Mouse (Mus musculus): Measurements from ENCODE around the gene Slamf9.

Slamf9 gene

DNA sequence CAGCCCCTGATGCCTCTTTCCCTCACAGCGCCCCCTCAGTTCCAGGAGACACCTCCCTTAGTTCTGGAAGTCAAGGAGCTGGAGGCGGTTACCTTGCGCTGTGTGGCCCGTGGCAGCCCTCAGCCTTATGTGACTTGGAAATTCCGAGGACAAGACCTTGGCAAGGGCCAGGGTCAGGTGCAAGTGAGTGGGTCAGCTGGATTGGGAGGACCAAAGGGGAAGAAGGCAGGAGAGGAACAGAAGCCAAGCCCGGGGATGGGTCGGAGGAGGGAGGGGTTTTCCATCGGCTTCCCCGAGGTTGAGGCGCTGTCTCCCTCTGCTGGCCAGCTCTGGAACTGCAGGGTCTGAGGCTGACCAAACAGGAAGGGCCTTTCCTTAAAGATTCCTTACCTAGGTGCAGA lies 15.1 kb downstream of the Slamf9 start:
- DNase-seq (ENCODE audit: low read depth) = peak; percentile 84

GRCm38 (mm10) chr1:172492047-172492446 lies 16.9 kb downstream of the Slamf9 start:
- DNase-seq (ENCODE audit: low read depth) = no peak

DNA sequence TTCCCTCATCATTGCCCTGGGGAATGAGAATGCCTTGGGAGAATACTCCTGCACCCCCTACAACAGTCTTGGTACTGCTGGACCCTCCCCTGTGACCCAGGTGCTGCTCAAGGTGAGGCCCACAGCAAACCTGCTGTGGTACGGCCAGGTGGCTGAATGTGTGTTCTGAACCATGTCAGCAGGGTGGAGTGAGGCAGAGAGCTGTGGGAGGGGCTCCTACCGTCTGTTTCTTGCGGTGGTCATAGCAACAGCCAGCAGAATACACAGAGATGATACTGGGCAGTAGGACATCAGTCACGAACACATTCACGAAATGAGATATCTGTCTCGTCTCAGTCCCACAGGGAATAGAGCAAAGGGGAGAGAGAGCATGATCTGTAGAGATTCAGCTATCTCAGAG lies 18.4 kb downstream of the Slamf9 start:
- no peak for DNase-seq (ENCODE audit: low read depth)

- DNase-seq (ENCODE audit: low read depth) = no peak
These were observed 20.9 kb downstream of the Slamf9 start for GRCm38 (mm10) chr1:172496030-172496429.

DNA sequence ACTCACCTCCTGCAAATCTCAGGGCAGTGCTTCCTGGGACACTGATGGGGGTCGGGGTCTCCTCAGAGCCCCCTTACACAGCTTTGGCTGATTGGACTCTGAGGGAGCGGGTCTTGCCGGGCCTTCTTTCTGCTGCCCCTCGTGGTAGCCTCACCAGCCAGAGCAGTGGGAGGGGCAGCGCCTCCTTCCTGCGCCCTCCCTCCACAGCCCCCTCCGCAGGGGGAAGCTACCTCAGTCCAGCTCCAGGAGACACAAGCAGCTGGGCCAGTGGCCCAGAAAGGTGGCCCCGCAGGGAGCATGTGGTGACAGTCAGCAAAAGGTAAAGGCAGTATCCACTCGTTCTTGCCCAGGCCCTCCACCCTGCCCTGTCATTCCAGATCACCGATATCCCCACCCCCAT lies 22.3 kb downstream of the Slamf9 start:
- no peak for DNase-seq (ENCODE audit: low read depth)

GRCm38 (mm10) chr1:172499765-172500441 lies 24.7 kb downstream of the Slamf9 start, which contains the start of gene Tagln2:
Gene Tagln2 (plus strand): TSS chr1:172500047.
- peak; percentile 79 for DNase-seq (ENCODE audit: low read depth)

DNA sequence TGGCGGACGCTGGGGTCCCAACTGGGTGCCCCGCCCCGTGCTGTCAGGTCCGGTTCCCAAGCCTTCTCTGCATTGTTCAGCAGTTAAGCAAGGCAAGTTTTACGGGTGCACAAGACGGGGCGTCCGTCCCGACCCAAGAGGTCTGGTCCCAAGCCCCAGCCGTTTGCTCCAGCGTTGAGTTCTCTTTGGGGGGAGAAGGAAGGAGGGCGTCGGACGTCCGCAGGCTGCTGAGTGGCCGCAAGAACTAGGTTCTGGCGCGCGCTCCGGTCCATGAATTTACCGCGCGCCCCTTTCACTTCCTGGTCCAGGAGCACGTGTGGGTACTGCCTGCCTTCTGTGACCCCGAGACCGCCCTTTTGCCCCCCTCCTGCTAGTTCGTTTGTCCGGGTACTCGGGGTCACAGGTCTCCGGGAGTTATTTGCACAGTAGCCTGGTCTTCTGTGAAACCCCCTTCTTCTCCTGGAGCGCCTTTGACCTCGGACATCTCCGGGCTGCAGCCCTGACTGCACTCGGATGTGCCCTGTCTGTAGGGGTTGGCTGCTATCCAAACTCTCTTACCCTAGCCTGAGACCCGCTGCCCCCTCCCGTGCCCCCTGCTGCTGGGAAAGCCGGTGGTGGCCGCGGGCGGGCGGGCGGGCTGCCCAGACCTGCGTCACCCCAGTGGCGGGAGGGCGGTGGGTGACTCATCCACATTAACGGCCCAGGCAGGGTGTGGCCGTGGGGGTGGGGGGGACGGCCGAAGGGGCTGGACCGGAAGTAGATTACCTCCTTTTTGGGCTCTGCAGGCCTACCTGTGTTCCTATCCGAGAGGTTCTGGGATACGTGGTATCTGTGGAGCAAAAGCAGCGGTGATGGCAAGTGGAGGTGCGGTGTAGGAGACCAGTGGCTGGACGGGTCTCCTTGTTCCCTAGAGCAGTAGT lies 25.6 kb downstream of the Slamf9 start:
- peak; percentile 81 for DNase-seq (ENCODE audit: low read depth)

GRCm38 (mm10) chr1:172501371-172502144 lies 26.4 kb downstream of the Slamf9 start:
- peak; percentile 91 for DNase-seq (ENCODE audit: low read depth)

DNA sequence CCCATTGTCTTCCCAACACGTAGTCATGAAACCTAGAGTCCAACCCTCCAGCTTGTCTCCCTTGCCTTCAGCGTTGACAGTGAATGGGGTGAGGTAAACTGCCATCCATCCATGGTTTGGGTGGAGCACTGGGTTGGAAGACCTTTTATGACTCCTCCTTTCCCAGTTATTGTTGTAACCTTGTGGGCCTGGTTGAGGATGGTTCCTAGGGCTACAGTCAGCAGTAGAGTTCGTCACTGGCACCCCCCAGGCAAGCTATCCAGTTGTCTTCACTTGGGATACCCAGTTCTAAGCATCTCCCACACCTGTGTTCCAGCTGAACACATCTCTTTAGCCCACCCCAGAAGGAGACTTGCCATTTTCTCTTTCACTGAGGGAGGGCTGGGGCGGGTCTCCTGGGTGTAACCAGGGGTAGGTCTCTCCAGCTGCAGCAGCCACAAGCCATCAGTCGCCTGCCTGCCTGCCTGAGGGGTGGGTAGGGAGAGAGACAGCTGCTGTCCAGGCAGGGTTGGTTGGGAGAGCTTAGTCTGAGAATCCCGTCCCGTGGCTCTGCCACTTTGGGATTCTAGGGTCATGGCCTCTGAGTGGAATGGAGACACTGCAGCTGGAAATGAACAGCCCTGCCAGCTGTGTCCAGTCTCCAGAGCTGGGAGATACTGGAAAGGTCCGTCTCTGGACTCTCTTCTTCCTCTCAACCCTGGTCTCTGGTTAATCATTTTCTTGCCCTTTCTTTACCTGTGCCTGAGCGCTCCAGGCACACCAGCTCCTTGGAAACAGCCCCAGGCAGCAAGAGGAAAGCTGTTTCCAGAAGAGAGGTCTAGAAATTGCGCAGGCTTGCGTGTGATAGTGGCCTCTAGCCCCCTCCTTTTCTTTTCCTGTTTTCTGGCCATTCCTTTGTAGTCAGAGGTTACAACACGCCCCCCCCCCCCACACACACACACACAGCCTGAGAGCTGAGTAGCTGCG lies 27.3 kb downstream of the Slamf9 start:
- no peak for DNase-seq (ENCODE audit: low read depth)

GRCm38 (mm10) chr1:172503111-172503997 lies 28.2 kb downstream of the Slamf9 start:
- DNase-seq (ENCODE audit: low read depth) = no peak

- DNase-seq (ENCODE audit: low read depth) = no peak
These were observed 29.6 kb downstream of the Slamf9 start for GRCm38 (mm10) chr1:172504756-172505155.

GRCm38 (mm10) chr1:172507001-172507400 lies 31.8 kb downstream of the Slamf9 start:
- no peak for DNase-seq (ENCODE audit: low read depth)

DNA sequence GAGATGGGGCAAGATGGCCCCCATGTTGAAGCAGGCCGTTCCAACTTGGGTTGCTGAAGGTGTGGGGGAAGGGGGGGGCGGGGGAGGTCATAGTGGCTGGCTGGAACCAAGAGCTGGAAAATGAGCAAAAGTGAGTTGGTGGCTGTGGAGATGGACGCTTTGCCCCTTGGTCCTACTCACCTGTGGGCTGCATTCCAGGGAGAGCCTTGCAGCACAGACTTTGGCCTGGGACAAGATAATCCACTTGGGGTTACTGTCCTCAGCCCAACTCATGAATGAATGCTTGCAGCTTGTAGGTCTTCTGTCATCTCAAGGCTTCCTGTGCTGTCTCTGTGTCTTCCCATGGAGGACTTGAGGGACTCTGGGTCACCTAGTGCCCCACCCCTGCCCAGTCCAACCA lies 32.5 kb downstream of the Slamf9 start:
- DNase-seq (ENCODE audit: low read depth) = no peak

DNA sequence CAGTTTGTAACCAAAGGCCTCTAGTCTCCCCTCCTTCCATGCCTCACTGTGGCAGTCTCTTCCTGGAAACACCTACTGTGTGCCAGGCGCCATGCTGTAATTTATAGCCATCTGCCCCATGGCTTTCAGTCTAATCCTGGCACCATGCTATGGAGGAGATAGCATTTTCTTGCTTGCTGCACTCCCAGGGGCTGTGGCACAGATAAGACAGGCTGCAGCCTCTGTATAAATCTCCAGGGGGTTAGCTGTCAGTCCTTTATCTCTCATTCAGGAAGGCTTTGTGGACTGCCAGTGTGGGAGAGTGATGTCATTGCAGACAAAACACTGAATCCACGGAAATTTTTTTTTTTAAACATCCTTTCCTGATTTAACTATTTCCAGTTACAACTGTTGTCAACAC lies 33.0 kb downstream of the Slamf9 start:
- no peak for DNase-seq (ENCODE audit: low read depth)

GRCm38 (mm10) chr1:172509235-172509634 lies 34.1 kb downstream of the Slamf9 start:
- DNase-seq (ENCODE audit: low read depth) = no peak

DNA sequence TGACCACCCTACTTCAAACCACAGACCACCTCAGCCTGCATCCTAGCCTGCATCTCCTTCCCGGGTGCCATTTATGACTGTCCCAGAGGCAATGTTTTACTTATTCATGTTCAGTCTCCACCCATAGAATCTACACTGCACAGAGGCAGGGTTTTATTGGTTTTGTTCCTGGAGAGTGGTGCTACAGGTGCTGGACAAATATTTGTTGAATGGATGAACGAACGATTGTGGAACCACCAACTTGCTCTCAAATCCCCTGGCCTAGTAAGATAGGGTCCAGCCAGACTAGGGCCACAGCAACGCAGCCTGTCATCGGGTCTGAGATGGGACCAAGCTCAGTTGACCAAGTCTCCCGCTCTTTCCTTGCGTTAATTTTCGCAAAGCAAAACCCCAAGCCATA lies 34.8 kb downstream of the Slamf9 start:
- no peak for DNase-seq (ENCODE audit: low read depth)

DNA sequence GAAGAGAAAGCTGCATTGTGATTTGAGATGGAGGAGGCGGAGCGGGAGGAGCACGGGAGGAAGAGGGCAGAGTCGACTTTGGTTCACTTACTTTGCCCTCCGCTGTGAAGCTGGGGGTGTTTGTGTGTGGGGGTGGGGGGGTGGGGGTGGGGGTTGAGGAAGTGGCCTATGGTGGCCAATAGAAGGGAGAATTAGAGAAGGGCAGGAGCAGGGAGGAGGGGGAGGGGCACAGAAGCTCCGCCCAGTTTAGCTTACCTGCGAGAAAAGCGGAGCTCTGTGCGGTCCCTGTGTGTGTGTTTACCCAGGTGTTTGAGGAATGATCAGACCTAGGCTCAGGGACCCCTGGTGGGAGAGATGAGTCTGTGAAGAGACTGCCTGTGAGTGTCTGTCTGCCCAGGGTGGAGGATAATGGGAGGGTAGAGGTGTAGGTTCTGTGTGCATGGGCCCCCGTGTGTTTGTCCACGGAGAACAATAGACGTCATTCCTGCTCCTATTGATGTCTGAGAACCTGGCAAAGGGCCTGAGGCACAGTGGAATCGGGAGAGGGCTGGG lies 35.3 kb downstream of the Slamf9 start:
- DNase-seq (ENCODE audit: low read depth) = no peak

DNA sequence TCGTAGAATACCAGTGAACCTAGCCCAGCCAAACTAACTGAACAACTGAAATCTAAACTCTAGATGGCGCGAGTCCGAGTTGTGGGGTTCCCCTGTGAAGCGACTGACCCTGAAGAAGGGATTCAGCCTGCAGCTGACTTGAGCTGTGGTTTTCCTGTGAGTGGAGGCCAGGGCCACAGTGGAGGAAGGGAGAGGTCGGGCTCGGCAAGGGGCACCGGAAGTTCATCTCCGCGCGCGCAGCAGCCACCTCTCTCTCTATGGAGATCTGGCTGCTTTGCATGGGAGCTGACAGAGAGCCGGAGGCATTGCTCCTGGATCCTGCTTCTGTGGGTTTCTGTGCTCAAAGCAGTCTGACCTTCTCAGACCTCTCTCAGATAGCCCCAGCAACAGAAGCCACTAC lies 37.8 kb downstream of the Slamf9 start:
- DNase-seq (ENCODE audit: low read depth) = peak; percentile 87

DNA sequence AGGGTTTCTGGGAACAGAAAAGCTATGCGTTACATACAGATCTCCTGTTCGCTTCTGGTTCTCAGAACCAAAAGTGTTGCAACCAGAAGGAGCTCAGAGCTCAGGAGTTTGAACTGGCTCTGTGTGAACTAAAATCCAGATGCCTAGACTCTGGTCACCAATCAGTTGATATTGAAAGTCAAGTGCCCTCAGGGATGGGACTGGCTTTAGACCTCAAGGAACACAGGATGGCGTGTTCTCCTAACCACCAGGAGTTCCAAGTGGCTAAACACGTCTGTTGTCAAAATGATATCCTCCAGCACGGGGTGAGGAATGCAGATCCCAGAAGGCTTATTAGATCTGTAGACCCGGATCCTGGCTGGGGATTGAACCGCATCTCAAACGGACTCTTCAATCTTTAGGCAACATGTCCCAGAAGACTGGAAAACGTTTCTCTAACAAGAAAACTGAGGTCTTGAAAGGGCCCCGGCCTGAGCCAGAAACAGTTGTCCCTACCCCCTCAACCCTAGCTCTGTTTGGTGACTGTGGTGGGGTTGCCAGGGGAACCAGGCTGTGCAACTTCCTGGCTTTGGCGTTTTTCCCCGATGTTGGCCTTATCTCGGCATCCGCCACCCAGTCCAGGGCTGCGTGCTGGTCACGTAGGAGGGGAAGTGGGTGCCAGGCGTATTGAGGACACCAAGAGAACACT lies 38.5 kb downstream of the Slamf9 start:
- peak; percentile 94 for DNase-seq (ENCODE audit: low read depth)

DNA sequence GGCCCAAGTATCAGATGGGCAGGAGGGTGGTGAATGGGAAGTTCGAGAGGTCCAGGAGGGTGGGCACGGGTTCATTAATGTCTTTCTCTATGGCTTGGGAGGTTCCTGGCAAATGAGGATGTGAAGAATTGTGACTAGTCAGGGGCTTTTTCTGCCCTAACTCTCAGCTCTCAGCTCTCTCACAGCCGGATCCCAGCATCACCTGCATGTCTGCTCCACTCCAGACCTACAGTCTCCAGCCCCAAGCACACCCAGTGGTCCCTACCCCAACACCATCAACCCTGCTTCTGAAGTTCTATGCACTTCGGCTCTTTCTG lies 39.0 kb downstream of the Slamf9 start:
- DNase-seq (ENCODE audit: low read depth) = no peak

Measured in induced T-regulatory cell, adult 2 months (primary cell).